Mouse (Mus musculus): ENCODE results near the gene Vmn2r13. TPM values are rescaled to one million over a fixed set of nuclear protein-coding genes. Genes with fewer than 3 reads are reported as not detected.

Vmn2r13 gene
- polyA plus RNA-seq (2014; fragmentation: Illumina TruSeq; extraction: RNeasy Lipid Tissue Mini Kit (QIAGEN cat#74804)): not detected

DNA sequence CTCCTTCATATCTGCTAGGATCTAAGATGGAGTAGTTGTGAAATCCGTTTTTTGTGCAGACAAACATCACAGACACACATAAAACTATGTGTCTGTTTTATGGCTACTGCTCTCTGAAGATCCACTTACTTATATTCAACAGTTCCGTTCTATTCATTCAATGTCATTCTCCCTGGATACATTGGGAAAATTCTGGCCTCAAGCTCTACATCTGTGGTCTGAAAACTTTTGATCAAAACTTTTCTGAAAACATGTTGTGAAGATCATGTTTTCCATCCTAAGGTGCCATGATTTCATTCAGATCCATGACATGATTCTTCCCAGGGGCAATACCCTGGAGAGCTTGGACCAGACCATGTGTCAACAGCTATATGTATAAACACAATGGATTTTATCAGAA lies at the start of gene Vmn2r13:
Gene Vmn2r13, minus strand, starts transcription at position 101 of the 400 bp plus-strand sequence.

GRCm38 (mm10) chr5:109224608-109225007 lies 32.6 kb upstream of the Vmn2r13 start, which contains the start of gene Vmn2r14:
Gene Vmn2r14 (minus strand): TSS chr5:109224708.

Other genes starting within 250 kb of the Vmn2r13 start
- not detected for gene Vmn2r10, start 185.7 kb downstream of the Vmn2r13 start, polyA plus RNA-seq (2014; fragmentation: Illumina TruSeq; extraction: RNeasy Lipid Tissue Mini Kit (QIAGEN cat#74804))
- gene Vmn2r11, start 132.6 kb downstream of the Vmn2r13 start, polyA plus RNA-seq (2014; fragmentation: Illumina TruSeq; extraction: RNeasy Lipid Tissue Mini Kit (QIAGEN cat#74804)): not detected
- gene Vmn2r12, start 94.2 kb downstream of the Vmn2r13 start, polyA plus RNA-seq (2014; fragmentation: Illumina TruSeq; extraction: RNeasy Lipid Tissue Mini Kit (QIAGEN cat#74804)): not detected
- not detected for gene Vmn2r14, start 32.5 kb upstream of the Vmn2r13 start, polyA plus RNA-seq (2014; fragmentation: Illumina TruSeq; extraction: RNeasy Lipid Tissue Mini Kit (QIAGEN cat#74804))
- gene Vmn2r15, start 105.4 kb upstream of the Vmn2r13 start, polyA plus RNA-seq (2014; fragmentation: Illumina TruSeq; extraction: RNeasy Lipid Tissue Mini Kit (QIAGEN cat#74804)): not detected
- gene Vmn2r16, start 138.0 kb upstream of the Vmn2r13 start, polyA plus RNA-seq (2014; fragmentation: Illumina TruSeq; extraction: RNeasy Lipid Tissue Mini Kit (QIAGEN cat#74804)): not detected
- gene Vmn2r17, start 227.5 kb upstream of the Vmn2r13 start, polyA plus RNA-seq (2014; fragmentation: Illumina TruSeq; extraction: RNeasy Lipid Tissue Mini Kit (QIAGEN cat#74804)): not detected